Mouse (Mus musculus): ENCODE measurements around the gene Abca17. TPM values are rescaled to one million over a fixed set of nuclear protein-coding genes. Genes with fewer than 3 reads are reported as not detected.

Gene Abca17
- polyA plus RNA-seq, 1 experiment from 2014 or later = not detected

DNA sequence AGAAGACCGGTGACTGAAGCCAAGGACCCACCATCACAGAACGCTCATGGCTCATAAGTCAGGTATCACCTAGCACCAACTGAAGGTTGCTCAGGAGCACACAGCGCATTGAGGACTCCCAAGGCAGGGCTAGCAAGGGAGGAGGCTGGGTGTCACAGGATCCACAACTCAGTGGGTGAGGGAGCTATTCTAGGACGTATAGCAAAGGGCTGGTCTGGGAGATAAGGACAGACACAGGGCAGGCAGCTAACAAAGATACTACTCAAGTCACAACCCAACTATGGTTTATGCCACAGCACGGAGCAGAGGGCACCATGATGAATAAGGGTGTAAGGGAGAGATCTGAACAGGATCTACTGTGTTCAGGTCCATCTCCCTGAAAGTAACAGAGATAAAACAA, 125.0 kb downstream of the Abca17 start:
- Histone ChIP-seq H3K4me1 (ENCODE audit: insufficient read depth) (no peaks in the 10 kb centered on the region), H3K36me3 (ENCODE audit: insufficient read depth) (peaks cover 87% of the 10 kb centered on the region), H3K27me3 (ENCODE audit: insufficient read depth, low read length) (no peaks in the 10 kb centered on the region), H3K4me3 (ENCODE audit: low read depth, low read length) (no peak overlapping the region), H3K27ac (ENCODE audit: low read depth) (no peak overlapping the region), H3K9me3 (ENCODE audit: low read depth, low read length) (no peaks in the 10 kb centered on the region), H3K4me2 (no peak overlapping the region), H3K9ac (no peak overlapping the region)
- no peak for TF ChIP-seq CTCF (IDR thresholded peaks at IDR 0.05; ENCODE audit: low read depth)
- ATAC-seq (ENCODE audit: insufficient read depth) (no peak), DNase-seq (no peak)
- 91% methylated on average over 5 of the region's 5 CpGs for WGBS

DNA sequence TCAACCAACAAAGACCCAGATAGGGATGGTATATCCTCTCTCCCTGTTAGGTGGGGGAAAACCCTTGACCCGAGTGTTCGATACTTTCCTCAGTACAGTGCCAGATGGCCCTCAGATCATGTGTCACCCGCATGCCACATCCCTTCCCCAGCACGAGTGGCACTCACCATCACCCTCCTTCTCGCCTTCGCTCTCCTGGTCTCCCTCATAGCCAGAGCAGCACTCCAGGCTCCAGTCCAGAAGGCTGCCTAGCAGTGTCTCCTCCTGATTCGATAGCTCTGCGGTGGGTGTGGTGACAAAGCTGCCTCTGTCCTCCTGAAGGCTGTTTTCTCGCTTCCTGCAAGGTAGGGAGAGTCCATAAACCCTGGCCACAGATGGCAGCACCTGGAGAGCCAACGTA, 126.1 kb downstream of the Abca17 start:
- 86% methylated on average over 10 of the region's 10 CpGs for WGBS
- Histone ChIP-seq H3K4me2 (no peak overlapping the region), H3K4me3 (ENCODE audit: low read depth, low read length) (no peak overlapping the region), H3K36me3 (ENCODE audit: insufficient read depth) (peaks cover 76% of the 10 kb centered on the region), H3K9ac (no peak overlapping the region), H3K9me3 (ENCODE audit: low read depth, low read length) (no peaks in the 10 kb centered on the region), H3K27ac (ENCODE audit: low read depth) (no peak overlapping the region), H3K27me3 (ENCODE audit: insufficient read depth, low read length) (no peaks in the 10 kb centered on the region), H3K4me1 (ENCODE audit: insufficient read depth) (peaks cover 2% of the 10 kb centered on the region; the same call in 1 of the 2 replicates)
- no peak for TF ChIP-seq CTCF (IDR thresholded peaks at IDR 0.05; ENCODE audit: low read depth)
- ATAC-seq (ENCODE audit: insufficient read depth) (no peak), DNase-seq (no peak)

DNA sequence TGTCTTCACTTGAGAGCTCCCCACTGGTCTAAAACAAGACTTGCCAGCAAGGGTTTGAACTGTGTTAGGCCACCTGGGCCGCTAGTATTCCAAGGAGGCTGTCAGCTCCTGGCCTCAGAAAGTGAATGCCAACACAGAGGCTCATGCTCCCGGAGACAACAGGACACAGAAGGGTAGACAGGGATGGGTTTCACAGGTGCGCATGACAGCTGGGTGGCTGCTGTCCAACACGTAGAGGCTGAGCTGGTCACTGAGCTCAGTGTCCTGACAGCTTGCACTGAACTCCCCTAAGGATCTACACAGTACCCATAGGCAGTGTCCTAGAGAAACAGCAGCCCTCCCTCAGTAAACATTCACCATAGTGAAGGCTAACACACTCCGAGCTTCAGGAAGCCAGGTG, 127.4 kb downstream of the Abca17 start:
- H3K9ac ChIP-seq = no peak overlapping the region

DNA sequence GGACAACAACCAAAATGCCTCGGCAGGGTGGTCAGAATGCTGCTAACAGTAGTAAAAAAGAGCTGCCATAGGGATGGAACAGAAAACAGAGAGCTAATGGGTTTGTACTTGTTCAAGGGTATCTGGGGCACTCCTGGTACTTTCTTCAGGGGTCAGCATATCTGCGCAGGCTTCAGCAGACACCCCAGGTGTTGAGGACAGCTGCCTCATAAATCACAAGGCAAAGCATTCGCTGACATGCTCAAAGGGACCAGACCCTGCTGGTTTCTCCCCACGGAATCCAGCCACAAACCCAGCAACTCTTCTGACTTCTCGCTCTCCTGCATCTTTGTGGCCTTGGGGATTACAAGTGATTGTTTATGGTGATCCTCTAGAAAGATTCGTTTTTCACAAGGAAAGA, 128.2 kb downstream of the Abca17 start:
- H3K9me3 ChIP-seq (ENCODE audit: low read depth, low read length) = no peaks in the 10 kb centered on the region
- no peak overlapping the region for H3K27ac ChIP-seq (ENCODE audit: low read depth)
- peaks cover 6% of the 10 kb centered on the region; the same call in 1 of the 2 replicates for H3K4me1 ChIP-seq (ENCODE audit: insufficient read depth)
- DNase-seq (no peak), ATAC-seq (ENCODE audit: insufficient read depth) (no peak)
- H3K4me2 ChIP-seq = no peak overlapping the region
- no peak overlapping the region for H3K4me3 ChIP-seq (ENCODE audit: low read depth, low read length)
- H3K27me3 ChIP-seq (ENCODE audit: insufficient read depth, low read length) = no peaks in the 10 kb centered on the region
- TF ChIP-seq CTCF (IDR thresholded peaks at IDR 0.05; ENCODE audit: low read depth) = no peak
- no peak overlapping the region for H3K9ac ChIP-seq
- 69% methylated on average over 6 of the region's 6 CpGs for WGBS
- H3K36me3 ChIP-seq (ENCODE audit: insufficient read depth) = peaks cover 65% of the 10 kb centered on the region

More for the DNA sequence above, 127.4 kb downstream of the Abca17 start:
- Histone ChIP-seq H3K27me3 (ENCODE audit: insufficient read depth, low read length) (no peaks in the 10 kb centered on the region), H3K9me3 (ENCODE audit: low read depth, low read length) (no peaks in the 10 kb centered on the region), H3K4me1 (ENCODE audit: insufficient read depth) (peaks cover 6% of the 10 kb centered on the region; the same call in 1 of the 2 replicates), H3K27ac (ENCODE audit: low read depth) (no peak overlapping the region), H3K36me3 (ENCODE audit: insufficient read depth) (peaks cover 67% of the 10 kb centered on the region), H3K4me2 (no peak overlapping the region), H3K4me3 (ENCODE audit: low read depth, low read length) (no peak overlapping the region)
- WGBS = 80% methylated on average over 5 of the region's 5 CpGs
- no peak for ATAC-seq (ENCODE audit: insufficient read depth)
- no peak for TF ChIP-seq CTCF (IDR thresholded peaks at IDR 0.05; ENCODE audit: low read depth)
- DNase-seq = no peak

DNA sequence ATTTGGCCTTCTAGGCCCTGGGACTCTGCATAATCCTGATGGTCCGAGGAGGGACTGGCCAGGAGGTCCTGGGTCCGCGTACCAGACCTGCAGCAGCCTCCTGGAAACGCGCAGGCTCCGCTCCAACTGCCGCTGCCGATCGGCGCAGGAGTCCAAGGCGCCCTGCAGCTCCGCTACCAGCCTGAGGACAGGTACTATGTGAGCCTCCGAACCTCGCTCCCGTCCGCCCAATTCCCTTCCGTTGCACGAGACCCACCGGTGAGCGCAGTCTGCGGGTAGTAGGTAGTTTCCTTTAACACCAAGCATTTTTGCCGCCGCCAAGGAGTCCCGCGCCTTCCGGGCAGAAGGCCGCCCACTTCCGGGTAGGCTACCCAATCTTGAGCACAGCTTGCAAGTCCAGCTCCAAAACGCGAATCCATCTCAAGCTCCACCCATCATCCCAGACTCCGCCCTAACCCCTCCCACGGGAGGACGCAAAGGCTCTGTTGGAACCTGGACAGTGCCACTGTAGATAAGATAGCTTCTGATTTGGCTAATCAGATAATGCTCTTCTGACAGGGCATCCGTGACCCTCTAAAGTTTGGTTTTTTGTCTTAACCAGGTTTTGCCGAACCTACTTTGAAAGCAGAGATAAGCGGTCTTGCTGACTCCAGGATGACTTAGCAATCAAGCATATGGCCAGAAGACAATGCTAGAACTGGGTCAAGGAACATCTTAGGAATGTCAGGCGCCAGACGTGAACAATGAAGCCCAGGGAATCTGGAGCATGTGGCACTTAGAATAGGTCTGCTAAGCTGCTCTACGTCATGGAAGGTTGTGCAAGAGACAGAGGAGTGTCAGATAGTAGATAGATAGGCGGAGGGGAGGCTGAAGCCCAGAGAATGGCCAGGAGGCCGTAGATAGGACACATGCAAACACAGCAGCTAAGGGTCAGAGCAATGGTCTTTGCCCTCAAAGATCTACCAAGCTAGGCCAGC, 130.1 kb downstream of the Abca17 start, which contains the start of gene Tedc2:
Gene Tedc2 (minus strand): TSS at position 417 of the 977 bp plus-strand sequence.
- H3K4me2 ChIP-seq = peak within 1 kb of the TSS; percentile 90
- peak; percentile 97 for DNase-seq
- H3K9ac ChIP-seq = peak within 1 kb of the TSS; percentile 82
- ATAC-seq (ENCODE audit: insufficient read depth) = peak; percentile 93
- peak within 1 kb of the TSS; percentile 85 for H3K4me3 ChIP-seq (ENCODE audit: low read depth, low read length)
- H3K27me3 ChIP-seq (ENCODE audit: insufficient read depth, low read length) = no peaks in the 10 kb centered on the region
- no peaks in the 10 kb centered on the region for H3K9me3 ChIP-seq (ENCODE audit: low read depth, low read length)
- peaks cover 64% of the 10 kb centered on the region for H3K36me3 ChIP-seq (ENCODE audit: insufficient read depth)
- TF ChIP-seq CTCF (IDR thresholded peaks at IDR 0.05; ENCODE audit: low read depth) = no peak
- 3% methylated on average over 41 of the region's 41 CpGs for WGBS
- peak within 1 kb of the TSS; percentile 63; the same call in 1 of the 2 replicates for H3K27ac ChIP-seq (ENCODE audit: low read depth)
- peaks cover 6% of the 10 kb centered on the region; the same call in 1 of the 2 replicates for H3K4me1 ChIP-seq (ENCODE audit: insufficient read depth)

DNA sequence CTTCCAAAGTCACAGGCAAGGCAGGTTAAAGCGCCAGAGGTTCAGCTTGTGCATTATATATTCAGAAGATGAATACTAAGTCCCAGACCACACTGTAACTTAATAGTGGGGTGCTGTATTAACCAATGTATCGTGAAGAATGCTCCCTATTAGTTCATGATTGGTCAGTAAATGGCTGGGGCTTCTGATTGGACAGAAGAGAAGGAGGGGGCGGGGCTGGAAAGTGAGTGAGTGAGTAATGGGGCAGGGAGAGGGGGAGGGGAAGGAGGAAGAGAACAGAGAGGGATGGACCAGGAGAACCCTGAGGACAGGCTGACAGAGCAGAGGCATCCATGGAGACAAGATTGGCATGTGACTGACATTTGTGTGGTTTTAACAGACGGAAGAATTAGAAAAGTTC, 134.0 kb downstream of the Abca17 start:
- H3K4me2 ChIP-seq = no peak overlapping the region
- no peaks in the 10 kb centered on the region for H3K9me3 ChIP-seq (ENCODE audit: low read depth, low read length)
- H3K27ac ChIP-seq (ENCODE audit: low read depth) = no peak overlapping the region
- 70% methylated on average over 4 of the region's 4 CpGs for WGBS
- H3K4me3 ChIP-seq (ENCODE audit: low read depth, low read length) = no peak overlapping the region
- DNase-seq (no peak), ATAC-seq (ENCODE audit: insufficient read depth) (no peak)
- peaks cover 13% of the 10 kb centered on the region; the same call in 1 of the 2 replicates for H3K4me1 ChIP-seq (ENCODE audit: insufficient read depth)
- H3K36me3 ChIP-seq (ENCODE audit: insufficient read depth) = peaks cover 35% of the 10 kb centered on the region
- no peak for TF ChIP-seq CTCF (IDR thresholded peaks at IDR 0.05; ENCODE audit: low read depth)
- H3K27me3 ChIP-seq (ENCODE audit: insufficient read depth, low read length) = no peaks in the 10 kb centered on the region
- H3K9ac ChIP-seq = no peak overlapping the region

Small RNA genes within 50 kb of the gene (microRNA-seq; reads per million reads assigned to microRNA genes)
- not detected for gene Gm24427 (ENCODE audit: borderline number of aligned reads)
- gene Mir5134 (ENCODE audit: borderline number of aligned reads) = 2.1 reads per million
- 0.71 reads per million for gene Mir6965 (ENCODE audit: borderline number of aligned reads)

Other genes with a start within 250 kb of the Abca17 start
- 34.9 and 37.3 TPM in 2 replicates for gene Pdpk1, start 200.1 kb downstream of the Abca17 start, polyA plus RNA-seq (2014; fragmentation: Nextera tagmentation; extraction: Ambion mirVana)
- 23.6 and 33.3 TPM in 2 replicates for gene Amdhd2, start 187.3 kb downstream of the Abca17 start, polyA plus RNA-seq (2014; fragmentation: Nextera tagmentation; extraction: Ambion mirVana)
- 450 and 473 TPM in 2 replicates for gene Atp6v0c, start 181.4 kb downstream of the Abca17 start, polyA plus RNA-seq (2014; fragmentation: Nextera tagmentation; extraction: Ambion mirVana)
- 6.4 and 7.0 TPM in 2 replicates for gene Tbc1d24, start 145.5 kb downstream of the Abca17 start, polyA plus RNA-seq (2014; fragmentation: Nextera tagmentation; extraction: Ambion mirVana)
- 8.2 and 10.3 TPM in 2 replicates for gene Ntn3, start 141.5 kb downstream of the Abca17 start, polyA plus RNA-seq (2014; fragmentation: Nextera tagmentation; extraction: Ambion mirVana)
- 14.5 and 15.2 TPM in 2 replicates for gene Tedc2, start 130.2 kb downstream of the Abca17 start, polyA plus RNA-seq (2014; fragmentation: Nextera tagmentation; extraction: Ambion mirVana)
- gene Ccnf, start 99.6 kb downstream of the Abca17 start, polyA plus RNA-seq (2014; fragmentation: Nextera tagmentation; extraction: Ambion mirVana) = 79.3 and 81.1 TPM in 2 replicates
- gene Abca3, start 882 bp upstream of the Abca17 start, polyA plus RNA-seq (2014; fragmentation: Nextera tagmentation; extraction: Ambion mirVana) = 16.2 and 17.4 TPM in 2 replicates
- gene Rnps1, start 63.5 kb upstream of the Abca17 start, polyA plus RNA-seq (2014; fragmentation: Nextera tagmentation; extraction: Ambion mirVana) = 282 and 292 TPM in 2 replicates
- gene Eci1, start 75.6 kb upstream of the Abca17 start, polyA plus RNA-seq (2014; fragmentation: Nextera tagmentation; extraction: Ambion mirVana) = 79.8 and 80.8 TPM in 2 replicates
- 1.8 and 2.6 TPM in 2 replicates for gene Dnase1l2, start 92.0 kb upstream of the Abca17 start, polyA plus RNA-seq (2014; fragmentation: Nextera tagmentation; extraction: Ambion mirVana)
- gene E4f1, start 119.2 kb upstream of the Abca17 start, polyA plus RNA-seq (2014; fragmentation: Nextera tagmentation; extraction: Ambion mirVana) = 22.3 and 25.2 TPM in 2 replicates
- gene Pgp, start 119.3 kb upstream of the Abca17 start, polyA plus RNA-seq (2014; fragmentation: Nextera tagmentation; extraction: Ambion mirVana) = 57.9 and 60.2 TPM in 2 replicates
- 0.37 TPM in 1 of 2 replicates, not detected in the other for gene Bricd5, start 122.8 kb upstream of the Abca17 start, polyA plus RNA-seq (2014; fragmentation: Nextera tagmentation; extraction: Ambion mirVana)
- gene Mlst8, start 128.0 kb upstream of the Abca17 start, polyA plus RNA-seq (2014; fragmentation: Nextera tagmentation; extraction: Ambion mirVana) = 23.8 and 30.2 TPM in 2 replicates
- gene Caskin1, start 137.5 kb upstream of the Abca17 start, polyA plus RNA-seq (2014; fragmentation: Nextera tagmentation; extraction: Ambion mirVana) = 0.93 and 1.1 TPM in 2 replicates
- gene Traf7, start 176.9 kb upstream of the Abca17 start, polyA plus RNA-seq (2014; fragmentation: Nextera tagmentation; extraction: Ambion mirVana) = 103 and 106 TPM in 2 replicates
- 2.8 and 3.1 TPM in 2 replicates for gene Rab26, start 183.1 kb upstream of the Abca17 start, polyA plus RNA-seq (2014; fragmentation: Nextera tagmentation; extraction: Ambion mirVana)
- 27.6 and 34.0 TPM in 2 replicates for gene Pkd1, start 198.8 kb upstream of the Abca17 start, polyA plus RNA-seq (2014; fragmentation: Nextera tagmentation; extraction: Ambion mirVana)

Data from lung, embryonic 14.5 days (tissue).